Mouse (Mus musculus): ENCODE results near the gene 9130019O22Rik.
"Not testable (repeated sequence)": the region's sequence is repeated elsewhere in the genome, so short reads cannot be mapped to it uniquely, and the experiment has no call there.

Gene 9130019O22Rik

DNA sequence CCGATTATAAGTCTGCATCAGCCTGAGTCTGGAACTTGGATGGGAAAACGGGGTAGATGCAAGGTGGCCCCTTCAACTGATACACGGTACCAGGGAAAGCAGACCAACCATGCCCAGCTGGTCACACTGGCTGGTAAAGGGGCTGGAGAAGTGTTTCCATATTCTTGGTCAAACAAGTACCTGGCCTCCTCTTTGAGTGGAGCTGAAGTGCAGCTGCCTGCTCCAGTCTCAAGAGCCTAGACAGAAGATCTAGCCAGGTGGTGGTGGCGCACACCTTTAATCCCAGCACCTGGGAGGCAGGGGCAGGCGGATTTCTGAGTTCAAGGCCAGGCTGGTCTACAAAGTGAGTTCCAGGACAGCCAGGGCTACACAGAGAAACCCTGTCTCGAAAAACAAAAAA, 45.1 kb downstream of the 9130019O22Rik start:
- not testable (repeated sequence) for DNase-seq (ENCODE audit: low spot score in 2 of 2)

DNA sequence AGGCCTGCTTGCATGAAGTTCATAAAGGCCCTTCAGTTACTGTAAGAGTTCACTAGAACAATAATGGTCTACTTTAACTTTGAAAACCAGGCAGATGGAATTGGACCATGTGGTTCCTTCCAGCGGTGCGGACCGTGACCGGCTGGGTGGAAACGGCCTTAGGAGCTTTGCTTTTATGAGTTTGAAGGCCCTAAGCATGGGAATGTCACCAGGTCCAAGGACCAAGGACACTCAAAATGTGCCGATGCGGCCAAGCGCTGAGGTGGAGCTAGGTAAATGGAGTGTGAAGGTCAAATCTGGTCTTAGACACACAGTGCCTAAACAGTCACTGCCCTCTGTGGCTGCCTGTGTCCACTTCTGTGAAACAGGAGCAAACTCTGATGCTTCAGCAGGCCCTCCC, 45.6 kb downstream of the 9130019O22Rik start:
- DNase-seq (ENCODE audit: low spot score in 2 of 2), result no peak

DNA sequence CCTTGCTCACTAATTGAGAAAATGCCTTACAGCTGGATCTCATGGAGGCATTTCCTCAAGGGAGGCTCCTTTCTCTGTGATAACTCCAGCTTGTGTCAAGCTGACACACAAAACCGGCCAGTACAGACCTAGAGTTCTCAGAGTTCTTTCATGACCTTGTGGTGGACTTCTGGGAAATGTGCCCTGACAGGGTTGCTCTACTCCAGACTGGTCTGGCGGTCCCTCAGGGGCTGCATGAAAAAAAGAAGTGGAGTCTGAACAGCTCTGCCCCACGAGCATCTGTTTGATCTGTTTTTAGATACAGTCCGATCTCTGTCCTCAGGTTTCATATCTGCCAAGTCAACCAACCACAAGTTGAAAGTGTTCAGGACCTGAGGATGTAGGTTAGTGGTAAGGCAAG, 49.3 kb downstream of the 9130019O22Rik start:
- no peak for DNase-seq (ENCODE audit: low spot score in 2 of 2)

GRCm38 (mm10) chr7:127335604-127336003, 51.4 kb downstream of the 9130019O22Rik start:
- DNase-seq (ENCODE audit: low spot score in 2 of 2), result no peak

DNA sequence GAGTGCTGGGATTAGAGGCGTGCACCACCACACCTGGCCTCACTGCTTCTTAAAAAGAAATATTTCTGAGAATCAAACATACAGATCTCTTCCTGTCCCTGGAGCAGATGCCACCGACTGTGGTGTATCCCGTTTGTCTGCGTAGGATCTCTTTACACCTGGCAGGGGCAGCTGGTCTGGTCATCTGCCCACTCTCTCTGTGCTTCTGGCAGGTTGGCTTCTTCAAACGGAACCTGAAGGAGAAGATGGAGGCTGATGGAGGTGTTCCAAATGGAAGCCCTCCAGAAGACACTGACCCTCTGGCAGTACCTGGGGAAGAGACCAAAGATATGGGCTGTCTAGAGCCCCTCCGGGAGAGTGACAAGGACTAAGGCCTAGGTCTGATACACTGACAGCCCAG, 53.7 kb downstream of the 9130019O22Rik start:
- DNase-seq (ENCODE audit: low spot score in 2 of 2), result no peak

Measured in frontal cortex, postnatal 36 days (tissue).